Mouse (Mus musculus): ENCODE measurements around the gene Hsf2bp.

The Hsf2bp gene

DNA sequence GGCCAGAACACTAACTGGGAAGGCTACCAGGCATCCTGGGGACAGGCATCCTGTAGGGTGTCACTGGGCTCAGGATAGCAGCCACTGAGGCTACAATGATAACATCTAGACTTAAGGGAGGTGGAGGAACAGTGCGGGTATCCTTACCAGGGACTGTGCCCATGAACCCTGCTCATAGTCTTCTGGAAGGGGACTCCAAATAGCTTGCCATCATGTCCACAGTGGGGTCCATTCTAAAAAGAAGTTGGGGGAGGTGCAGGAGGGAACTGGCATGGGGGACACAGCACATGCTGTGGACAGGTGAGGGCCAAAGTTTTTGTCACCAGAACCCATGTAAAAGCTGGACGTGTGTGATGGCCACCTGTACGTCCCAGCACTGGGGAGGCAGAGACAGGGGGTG is 129.7 kb downstream of the Hsf2bp start:
- no peak for DNase-seq (ENCODE audit: low read depth, low spot score)

DNA sequence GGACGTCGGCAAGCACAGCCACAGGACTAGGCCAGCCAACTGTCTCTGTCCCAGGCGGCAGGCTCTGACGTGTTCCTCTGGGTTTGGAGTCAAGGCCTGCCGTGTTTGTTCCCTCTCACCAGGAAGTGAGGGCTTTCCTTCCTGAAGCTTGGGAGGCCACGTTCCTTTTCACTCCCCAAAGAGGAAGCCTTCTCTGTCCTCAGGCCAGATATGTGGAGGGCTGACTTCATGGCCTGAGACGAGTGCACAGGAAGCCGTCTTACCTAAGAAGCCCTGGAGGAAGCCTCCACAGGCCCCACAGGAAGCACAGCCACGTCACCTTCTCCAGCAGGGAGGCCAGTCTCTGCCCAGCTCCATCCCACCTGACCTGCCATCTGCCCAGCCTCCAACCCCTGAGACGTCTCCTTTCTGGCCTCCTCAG is 130.3 kb downstream of the Hsf2bp start:
- DNase-seq (ENCODE audit: low read depth, low spot score): no peak

DNA sequence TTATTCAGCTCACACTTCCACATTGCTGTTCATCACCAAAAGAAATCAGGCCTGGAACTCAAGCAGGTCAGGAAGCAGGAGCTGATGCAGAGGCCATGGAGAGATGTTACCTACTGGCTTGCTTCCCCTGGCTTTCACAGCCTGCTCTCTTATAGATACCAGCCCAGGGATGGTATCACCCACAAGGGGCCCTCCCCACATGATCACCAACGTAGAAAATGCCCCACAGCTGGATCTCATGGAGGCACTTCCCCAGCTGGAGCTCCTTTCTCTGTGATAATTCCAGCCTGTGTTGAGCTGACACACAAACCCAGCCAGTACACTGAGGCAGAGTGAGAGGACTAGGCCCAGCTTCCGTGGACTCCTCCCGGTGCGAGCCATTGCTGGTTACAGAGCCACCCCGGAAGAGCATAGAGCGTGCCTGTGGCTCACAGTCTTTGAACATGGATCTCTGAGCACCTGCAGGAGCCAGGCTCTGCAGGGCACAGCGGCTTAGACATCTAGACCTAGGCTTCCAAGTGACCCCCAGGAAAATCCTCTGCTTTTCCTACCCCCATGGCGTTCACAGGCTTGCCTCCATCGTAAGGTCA is 130.9 kb downstream of the Hsf2bp start:
- no peak for DNase-seq (ENCODE audit: low read depth, low spot score)

DNA sequence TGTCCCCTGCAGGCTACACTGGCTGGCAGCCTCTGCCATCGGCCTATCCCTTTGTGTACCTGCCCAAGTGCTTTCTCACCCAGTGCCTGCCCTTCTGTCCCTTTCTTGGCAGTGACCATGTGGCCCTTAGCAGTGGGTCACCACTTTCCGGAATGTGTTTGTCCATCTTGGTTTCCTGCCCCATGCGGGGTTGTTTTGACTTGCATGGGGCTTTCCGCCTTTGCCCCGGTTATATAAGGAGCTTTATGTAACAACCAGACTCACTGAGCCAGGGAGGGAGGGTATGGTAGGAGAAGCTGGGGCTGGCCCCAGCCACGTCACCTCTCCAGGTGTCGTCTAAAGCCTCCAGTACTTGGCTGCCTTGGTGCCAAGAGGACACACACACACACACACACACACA is 132.1 kb downstream of the Hsf2bp start:
- DNase-seq (ENCODE audit: low read depth, low spot score): no peak

DNA sequence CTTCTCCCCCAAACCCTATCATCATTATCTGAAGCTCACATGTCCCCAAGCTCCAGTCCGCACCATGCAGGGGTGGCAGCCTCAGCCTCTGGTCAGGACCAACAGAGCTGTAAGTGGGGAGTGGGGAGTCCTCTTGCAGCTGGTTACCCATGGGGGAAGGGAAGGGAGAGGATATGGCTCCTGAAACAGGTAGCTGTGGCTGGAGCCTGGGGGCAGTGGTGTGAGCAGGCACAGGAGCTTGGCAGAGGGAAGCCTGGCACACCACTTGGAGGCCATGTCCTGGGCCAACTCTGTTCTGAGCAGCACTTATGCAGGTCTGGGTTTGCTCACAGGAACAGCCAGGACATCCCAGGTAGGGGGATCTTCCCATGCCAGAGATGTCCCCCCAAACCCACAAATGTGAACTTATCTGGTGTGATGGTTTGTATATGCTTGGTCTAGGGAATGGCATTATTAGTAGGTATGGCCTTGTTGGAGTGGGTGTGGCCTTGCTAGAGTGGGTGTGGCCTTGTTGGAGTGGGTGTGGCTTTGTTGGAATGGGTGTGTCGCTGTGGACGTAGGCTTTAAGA is 133.4 kb downstream of the Hsf2bp start:
- DNase-seq (ENCODE audit: low read depth, low spot score): no peak

DNA sequence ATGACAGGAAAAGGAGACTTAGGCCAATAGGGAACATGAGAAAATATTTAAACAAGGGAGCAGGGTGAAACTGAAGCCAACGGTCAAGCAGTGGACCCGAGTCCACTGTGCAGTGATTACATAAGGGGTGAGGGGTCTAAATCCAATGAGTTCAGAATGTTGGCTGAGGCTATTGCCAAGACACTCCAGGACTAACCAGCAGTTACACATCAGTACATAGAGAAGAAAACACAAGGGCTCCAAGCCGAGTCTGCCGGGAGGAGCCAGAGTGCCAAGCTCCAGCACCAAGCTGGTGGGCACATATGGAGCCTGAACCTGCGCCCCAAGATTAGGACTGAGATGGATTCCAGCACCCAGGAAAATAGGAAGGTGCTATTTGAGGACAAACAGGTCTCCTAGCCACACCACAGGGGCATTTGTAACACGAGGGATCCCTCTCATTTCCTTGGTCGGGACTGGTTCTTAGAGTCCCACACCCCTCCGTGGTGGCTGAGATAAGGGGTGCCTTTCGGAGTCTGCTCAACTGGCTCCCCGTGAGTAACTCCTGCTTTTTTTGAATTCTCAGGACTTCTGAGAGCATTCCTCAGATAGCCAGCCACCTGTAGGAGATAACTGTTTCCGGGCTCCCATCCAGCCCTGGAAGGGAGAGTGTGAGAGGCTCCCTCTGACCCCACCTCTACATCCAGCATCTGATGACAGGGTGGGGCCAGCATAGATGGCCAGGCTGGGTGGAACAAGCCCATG is 134.5 kb downstream of the Hsf2bp start:
- no peak for DNase-seq (ENCODE audit: low read depth, low spot score)

DNA sequence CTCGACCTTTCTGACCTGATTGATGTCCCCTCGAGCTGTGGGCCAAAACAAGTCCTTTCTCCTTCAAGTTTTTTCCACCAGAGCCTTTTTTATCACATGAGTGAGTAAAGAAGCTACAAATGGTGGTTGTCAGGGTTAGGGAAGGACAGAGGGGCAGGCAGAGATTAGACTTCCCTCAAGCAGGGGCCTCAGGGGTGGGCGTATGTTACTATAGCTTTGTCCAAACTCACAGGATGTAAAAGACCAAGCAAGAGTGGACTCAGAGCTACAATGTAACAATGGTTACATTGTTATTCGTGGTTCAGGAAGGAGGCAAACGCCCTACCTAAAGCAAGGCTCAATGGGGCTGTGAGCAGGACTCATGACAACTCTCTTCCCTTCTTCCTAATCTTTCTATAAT is 137.2 kb downstream of the Hsf2bp start:
- DNase-seq (ENCODE audit: low read depth, low spot score): no peak

DNA sequence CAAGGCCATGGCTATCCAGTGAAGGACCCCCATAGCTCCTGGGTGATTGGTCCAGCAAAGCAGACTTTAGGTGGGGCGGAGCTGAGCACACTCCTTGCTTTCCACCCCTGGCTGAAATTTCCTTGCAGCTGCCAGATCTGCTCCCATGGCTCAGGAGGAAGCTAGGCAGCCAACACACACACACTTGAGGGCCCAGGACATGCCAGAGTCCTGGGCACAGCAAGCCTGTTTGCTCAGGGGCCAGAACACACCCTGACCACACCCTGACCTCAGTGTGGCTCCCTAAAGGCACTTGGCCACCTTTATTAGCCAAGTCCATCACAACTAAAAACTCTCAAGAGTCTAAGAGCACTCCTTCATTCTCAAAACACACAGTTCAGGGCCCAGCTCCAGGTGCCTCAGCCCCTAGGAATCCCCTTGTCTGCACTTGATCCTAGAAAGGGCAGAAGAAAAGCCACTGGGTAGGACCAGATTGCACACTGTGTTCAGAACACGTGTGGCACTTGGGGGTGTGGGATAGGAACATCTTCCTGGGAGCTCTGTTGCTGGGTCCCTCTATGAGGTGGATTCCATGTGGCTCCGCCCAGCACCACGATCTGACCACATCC is 138.9 kb downstream of the Hsf2bp start:
- DNase-seq (ENCODE audit: low read depth, low spot score): no peak

DNA sequence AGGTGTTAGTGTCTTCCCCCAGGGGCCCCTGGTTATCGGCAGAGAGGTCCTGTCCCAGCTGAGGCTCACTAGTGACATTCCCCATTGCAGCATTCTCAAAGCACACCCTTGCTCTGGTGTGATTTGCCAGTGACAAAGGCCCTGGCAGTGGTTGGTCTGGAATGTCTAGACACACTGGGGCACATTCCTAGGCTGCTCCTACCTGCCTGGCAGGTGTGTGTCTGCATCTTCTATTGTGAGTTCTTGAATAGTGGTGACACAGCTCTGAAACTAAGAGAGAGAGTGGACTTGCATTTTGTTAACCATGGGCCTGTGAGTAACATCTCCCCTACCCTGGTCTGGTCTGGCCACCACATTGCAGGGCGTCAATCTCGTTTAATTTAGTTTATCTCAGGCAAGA is 139.4 kb downstream of the Hsf2bp start:
- DNase-seq (ENCODE audit: low read depth, low spot score): no peak

DNA sequence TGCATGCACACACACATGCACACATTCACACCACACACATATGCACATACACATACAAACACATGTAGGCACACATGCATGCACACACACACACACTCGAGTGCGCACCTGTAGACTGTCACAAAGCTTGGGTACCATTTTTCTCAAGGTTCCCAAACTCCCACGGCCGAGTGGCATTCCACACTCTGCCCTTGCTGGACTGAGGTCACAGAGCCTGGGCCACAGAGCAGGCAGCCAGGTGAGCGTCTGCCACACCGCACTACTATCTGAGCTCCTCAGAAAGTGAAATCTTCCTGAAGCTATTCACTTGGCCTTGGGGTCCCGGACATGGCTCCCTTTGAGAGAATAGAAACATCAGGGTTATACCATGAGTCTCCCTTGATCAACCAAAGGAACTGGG is 139.8 kb downstream of the Hsf2bp start:
- DNase-seq (ENCODE audit: low read depth, low spot score): no peak

All from retina, adult 2 months (tissue).